Mouse (Mus musculus): ENCODE measurements at regions not wholly inside any gene's neighbourhood (a gene's known extent, or its start where the extent isn't known, plus 50 kb on each side); places are given as distances from the start of the nearest gene placed in this dataset.

- ATAC-seq (replicated peaks; ENCODE audit: poor library complexity, severe bottlenecking) = no peak
Measured at GRCm38 (mm10) chr8:103125581-103125980, 340.1 kb upstream of the Cdh11 start.

DNA sequence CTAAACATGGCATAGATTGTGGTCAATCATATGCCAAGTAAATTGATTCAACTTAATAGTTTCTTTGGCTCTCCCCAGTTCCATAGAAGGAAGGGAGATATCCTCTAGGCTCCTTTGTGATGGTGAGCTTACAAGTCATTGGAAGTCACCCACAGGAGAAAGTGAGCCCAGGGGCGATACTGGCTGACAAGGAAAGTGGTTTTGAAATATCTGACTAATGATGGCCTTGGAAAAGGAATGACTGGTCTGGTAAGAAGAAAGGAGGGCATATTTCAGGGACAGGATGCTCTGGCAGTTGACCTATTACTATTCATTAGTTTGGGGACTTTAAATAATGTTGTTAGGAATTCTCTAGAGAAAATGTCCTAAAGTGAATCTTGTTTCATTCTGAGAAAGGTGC is 352.7 kb upstream of the Cdh11 start:
- no peak for ATAC-seq (replicated peaks; ENCODE audit: poor library complexity, severe bottlenecking)

GRCm38 (mm10) chr8:103144835-103145234 is 359.4 kb upstream of the Cdh11 start:
- no peak for ATAC-seq (replicated peaks; ENCODE audit: poor library complexity, severe bottlenecking)

DNA sequence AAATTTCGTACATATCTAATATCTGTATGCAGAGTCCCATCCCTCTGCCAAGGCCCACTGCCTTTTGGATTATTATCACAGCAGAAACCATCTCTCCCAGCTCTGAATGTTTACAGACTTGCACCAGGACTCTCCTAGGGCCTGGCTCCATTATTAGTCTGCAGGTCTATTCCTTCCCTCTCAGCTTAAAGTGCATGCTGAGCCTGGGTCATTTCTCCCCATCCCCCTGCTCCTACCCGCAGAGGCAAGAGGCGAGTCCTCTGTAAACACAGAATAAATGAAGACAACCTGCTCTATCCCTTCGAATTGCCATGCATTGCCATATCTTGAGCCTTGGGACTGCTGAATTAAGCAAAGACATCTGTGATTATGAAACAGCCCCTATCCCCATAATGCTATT is 362.6 kb upstream of the Cdh11 start:
- ATAC-seq (replicated peaks; ENCODE audit: poor library complexity, severe bottlenecking) = no peak

DNA sequence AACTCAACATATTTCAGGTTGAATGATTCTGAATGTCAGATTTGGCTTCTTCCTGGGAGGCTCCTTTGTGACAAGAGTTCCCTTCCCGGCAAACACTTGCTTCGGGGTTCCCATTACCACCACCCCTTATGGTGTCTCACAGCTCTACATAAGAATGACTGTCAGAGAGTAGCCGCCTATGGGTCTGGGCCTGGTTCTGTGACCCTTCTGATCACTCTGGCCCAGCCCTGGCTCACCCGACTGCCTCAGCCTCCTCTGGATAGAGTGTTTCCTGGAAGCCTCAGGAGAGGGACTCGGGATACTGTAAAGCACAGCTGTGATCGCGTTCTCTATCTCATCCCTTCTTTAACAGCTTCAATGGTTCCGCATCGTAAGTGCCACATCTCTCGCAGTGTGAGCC is 363.0 kb upstream of the Cdh11 start:
- ATAC-seq (replicated peaks; ENCODE audit: poor library complexity, severe bottlenecking) = no peak

GRCm38 (mm10) chr8:103166623-103167316 is 381.3 kb upstream of the Cdh11 start:
- ATAC-seq (replicated peaks; ENCODE audit: poor library complexity, severe bottlenecking) = no peak

DNA sequence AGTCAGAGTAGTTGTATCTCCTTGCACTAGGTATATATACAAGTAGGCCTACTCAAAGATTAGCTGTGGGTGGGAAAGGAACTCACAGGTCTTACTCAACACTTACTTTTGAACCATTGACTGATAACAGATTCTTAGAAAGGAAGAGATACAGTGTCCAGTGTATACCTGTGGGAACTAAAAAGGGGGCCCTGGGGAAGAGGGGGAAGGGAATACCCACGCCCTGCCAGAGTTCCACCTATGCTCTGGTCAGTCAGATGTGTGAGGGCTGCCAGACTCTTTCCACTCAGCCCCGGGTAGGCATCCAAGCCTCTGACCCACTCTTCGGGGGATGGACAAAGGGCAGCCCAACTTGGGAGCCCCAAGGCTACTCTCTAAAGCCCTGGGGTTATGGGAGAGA is 387.9 kb upstream of the Cdh11 start:
- ATAC-seq (replicated peaks; ENCODE audit: poor library complexity, severe bottlenecking) = no peak

DNA sequence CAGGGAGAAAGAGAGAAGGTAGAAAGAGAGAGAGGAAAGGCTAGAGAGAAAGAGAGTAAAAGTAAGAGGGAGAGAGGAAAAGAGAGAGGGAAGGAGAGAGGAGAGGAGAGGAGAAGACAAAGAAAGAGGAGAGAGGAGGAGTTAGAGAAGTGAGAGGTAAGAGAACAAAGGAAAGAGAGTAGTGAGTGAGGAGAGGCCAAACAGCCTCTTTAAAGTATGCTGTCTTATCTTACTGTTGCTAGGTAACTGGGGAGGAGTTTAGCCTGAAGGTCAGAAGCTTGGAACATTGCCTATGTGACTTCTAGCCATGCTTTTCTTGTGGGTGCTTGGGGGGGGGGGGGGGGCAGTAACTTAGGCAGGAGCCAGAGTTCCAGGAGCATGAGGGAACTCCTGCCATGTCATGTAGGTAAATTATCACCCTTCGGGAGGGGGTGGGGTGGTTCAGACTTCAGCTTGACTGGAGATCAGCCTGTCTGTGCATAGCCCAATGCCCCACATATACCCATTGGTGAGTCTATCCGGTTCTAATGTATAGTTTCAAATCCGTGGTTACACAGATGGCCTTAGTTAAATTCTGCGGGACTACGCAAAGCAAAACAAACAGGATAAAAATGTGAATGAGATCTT is 388.5 kb upstream of the Cdh11 start:
- ATAC-seq (replicated peaks; ENCODE audit: poor library complexity, severe bottlenecking) = no peak

GRCm38 (mm10) chr8:103180661-103181060 is 395.2 kb upstream of the Cdh11 start:
- no peak for ATAC-seq (replicated peaks; ENCODE audit: poor library complexity, severe bottlenecking)

DNA sequence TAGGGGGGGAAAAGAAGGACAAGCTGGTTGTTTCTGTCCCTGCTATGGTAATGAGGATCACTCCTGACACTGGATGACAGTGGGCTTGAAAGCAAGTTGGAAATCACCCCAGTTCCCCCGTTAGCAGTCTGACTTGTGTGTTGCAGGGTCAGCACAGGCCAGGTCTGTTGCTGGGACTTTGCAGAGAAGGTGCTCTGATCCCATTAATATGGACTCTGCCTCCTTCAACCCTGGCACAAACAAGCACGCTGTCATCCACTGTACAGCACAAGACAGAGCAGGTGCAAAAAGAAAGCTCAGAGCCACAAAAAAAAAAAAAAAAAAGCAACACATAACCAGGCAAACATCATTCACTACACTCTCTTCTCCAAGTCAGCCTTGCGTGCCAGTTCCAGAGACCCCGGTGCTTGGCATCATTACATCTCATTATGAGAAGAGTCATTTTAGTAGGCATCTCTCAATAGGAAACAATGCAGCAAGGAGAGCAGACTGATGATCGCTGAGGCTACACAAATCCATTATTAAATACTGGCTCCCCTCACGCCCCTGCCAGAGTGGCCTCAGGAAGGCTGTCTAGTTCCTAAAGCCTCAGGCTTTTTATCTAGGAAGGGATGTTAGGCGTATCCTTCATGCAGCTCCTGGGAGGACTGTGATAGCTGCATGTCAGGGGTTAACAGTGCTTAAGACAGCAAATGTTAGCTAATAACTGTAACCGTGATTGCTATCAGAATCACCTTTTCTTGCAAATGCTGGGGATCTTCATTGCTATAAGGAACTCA is 403.5 kb upstream of the Cdh11 start:
- ATAC-seq (replicated peaks; ENCODE audit: poor library complexity, severe bottlenecking) = no peak

DNA sequence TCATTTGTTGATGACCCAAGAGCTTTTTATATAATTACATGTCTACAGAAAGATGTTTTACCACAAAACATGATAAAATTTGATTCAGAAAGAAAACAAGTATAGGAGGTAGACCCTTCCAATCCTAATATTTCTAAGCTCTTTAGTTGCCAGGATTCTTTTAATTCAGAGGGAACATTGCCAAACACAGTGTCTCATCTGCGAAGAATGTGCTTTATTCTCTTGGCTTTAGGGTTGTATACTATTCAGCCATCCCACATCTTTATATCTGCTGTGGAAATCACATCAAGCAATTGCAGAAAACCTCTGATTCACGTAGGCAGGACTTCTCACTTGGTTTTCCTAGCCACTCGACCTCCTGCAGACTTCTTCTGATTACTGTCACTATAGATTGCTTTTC is 412.8 kb upstream of the Cdh11 start:
- ATAC-seq (replicated peaks; ENCODE audit: poor library complexity, severe bottlenecking) = no peak

DNA sequence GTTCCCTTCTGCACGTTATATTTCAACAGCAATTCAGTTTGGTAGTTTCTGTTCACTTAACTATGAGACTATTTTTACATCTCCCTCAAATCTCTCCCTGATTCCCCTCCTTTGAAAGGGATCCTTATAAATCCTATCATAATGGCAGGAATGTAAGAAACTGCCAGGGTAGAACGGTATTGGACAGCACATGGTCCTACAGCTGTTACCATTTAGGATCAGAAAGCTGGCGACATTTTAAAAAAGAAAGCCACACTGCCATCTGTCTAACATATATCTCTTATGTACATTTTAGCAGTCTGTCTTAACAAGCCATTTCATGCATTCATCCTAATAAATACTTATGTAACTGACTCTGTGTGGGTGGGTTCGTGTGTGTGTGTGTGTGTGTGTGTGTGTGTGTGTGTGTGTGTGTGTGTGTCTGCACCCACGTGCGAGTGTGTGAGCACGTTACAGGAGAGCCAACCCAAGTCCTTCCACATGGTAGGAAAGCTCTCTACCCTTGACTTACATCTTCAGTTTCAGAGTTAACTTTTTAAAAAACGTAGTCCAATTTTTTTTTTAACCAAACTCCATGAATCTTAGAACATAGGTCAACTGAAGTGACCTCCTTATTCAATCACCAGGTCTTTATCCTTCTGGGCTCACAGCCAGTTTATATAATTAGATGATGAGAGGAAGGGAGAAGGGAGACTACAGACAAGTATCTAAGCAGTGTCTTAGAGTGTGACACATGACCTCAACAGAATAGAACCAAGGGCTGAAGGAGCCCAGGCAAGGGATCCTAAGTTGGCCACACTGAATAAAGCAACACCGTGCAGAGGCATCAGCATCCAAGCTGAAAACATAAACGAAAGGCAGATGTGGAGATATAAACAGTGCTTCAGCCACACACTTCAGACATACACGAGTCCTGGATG is 414.5 kb upstream of the Cdh11 start:
- no peak for ATAC-seq (replicated peaks; ENCODE audit: poor library complexity, severe bottlenecking)

DNA sequence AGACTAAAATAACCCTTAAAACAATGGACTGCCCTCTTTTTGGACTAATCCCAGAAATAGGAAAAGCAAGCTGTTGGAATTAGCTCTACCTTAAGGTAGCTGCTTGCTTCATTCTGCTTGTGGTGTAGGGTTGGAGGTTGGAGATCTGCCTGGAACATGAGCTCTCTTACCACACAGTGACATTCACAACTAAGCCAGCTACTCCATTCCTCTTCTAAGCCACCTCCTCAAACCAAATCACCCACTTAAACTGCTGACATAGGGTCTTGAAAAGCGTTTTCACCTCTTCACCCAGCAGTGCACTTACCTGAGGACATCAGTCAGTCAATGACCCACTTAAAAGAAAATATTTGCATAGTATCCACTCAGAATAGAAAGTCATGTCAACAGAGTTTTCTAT is 418.3 kb upstream of the Cdh11 start:
- ATAC-seq (replicated peaks; ENCODE audit: poor library complexity, severe bottlenecking) = no peak

DNA sequence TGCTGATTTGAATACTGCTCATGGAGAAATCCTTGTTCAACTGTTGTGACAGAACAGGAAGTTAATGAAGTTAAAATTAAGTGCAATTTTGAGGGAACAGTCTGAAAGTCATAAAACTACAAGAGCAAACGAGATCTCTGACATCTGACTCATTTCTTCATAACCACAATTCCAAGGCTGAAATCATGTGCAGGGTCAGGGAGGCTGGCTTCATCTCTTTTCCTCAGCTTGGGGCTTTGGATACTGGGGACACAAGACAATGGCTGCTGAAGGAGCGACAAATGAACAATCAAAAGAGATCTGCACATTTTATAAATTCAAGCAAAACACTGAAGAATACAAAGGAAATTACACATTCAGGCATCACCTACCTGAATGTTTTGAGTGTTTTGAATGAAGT is 429.2 kb upstream of the Cdh11 start:
- ATAC-seq (replicated peaks; ENCODE audit: poor library complexity, severe bottlenecking) = no peak

GRCm38 (mm10) chr8:103230741-103231475 is 445.5 kb upstream of the Cdh11 start:
- no peak for ATAC-seq (replicated peaks; ENCODE audit: poor library complexity, severe bottlenecking)

GRCm38 (mm10) chr8:103234374-103234773 is 448.9 kb upstream of the Cdh11 start:
- no peak for ATAC-seq (replicated peaks; ENCODE audit: poor library complexity, severe bottlenecking)

DNA sequence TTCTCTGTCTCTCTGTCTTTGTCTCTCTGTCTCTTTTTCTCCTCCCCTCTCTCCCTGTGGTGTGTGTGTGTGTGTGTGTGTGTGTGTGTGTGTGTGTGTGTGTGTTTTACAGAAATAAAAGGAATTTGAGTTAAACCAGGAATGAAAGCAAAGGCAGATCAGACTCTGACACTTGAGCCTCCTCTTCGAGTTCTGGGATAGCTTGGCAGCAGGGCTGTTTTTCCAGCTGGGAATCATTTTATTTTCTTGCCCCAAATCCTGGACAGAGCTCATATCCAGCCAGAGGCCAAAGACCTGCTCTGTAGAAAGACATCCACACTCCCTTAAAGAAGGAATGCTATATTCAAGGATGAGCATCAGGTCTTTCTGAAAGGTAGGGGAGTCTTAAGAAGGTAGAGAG is 450.2 kb upstream of the Cdh11 start:
- no peak for ATAC-seq (replicated peaks; ENCODE audit: poor library complexity, severe bottlenecking)

DNA sequence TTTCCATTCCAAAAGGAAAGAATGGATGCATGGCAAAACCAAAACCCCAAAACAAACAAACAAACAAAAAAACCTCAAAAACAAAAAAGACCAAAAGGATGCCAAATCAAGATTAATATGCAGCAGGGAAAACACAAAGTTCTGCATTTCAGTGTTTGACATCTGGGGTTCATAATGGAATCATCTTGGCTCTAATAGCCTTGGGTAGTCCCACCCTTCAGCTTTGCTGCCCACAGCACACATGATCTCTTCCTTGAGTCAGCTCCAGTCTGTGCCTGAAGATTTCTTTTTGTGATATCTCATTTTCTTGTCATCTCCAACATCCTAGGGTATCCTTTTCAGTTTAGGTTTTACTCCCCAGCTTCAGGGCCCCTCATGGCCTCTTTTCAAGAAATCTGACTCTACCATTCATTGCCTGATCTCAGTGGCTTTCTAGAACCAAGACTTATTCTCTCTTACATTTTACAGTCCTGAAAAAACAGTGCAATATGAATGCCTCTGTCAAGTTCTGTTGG is 453.1 kb upstream of the Cdh11 start:
- no peak for ATAC-seq (replicated peaks; ENCODE audit: poor library complexity, severe bottlenecking)

- no peak for ATAC-seq (replicated peaks; ENCODE audit: poor library complexity, severe bottlenecking)
Measured at GRCm38 (mm10) chr8:103244169-103244568, 458.7 kb upstream of the Cdh11 start.

DNA sequence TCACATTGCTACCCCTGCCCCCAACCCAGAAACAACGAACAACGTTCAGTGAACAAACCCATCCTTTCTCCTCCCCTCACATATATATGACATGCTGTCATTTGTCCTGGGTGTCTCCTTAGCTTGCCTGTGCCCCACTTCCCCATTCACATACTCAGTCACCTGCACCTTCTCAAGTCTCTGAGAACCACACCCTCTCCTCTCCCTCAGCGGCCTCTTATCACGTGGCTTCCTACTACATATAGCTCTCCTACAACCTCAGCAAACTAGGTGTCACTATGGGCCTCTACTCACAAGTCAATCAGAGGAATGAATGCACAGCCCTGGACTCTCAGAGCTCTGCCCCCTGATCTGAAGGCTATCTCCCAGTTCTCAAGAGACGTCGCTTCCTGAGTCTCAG is 459.2 kb upstream of the Cdh11 start:
- ATAC-seq (replicated peaks; ENCODE audit: poor library complexity, severe bottlenecking) = no peak

Data from granulocyte monocyte progenitor cell, adult 5-6 weeks (primary cell).